Mouse (Mus musculus): Measurements from ENCODE around the gene Pdia2.

- TF ChIP-seq POLR2A (IDR thresholded peaks at IDR 0.05; ENCODE audit: extremely low read depth, insufficient read depth, low read length): no peak
- TF ChIP-seq CTCF (IDR thresholded peaks at IDR 0.05; ENCODE audit: low read depth, low read length): no peak
Measured at GRCm38 (mm10) chr17:26235077-26235815, 36.4 kb upstream of the Pdia2 start.

Data from liver, adult 2 months (tissue).